In genomic region chr11:84453901-84454300, GRCm38 (mm10) we compare ENCODE assay signal across 16 mouse cellular contexts. TPM values are rescaled to one million over a fixed set of nuclear protein-coding genes. Genes with fewer than 3 reads are reported as not detected.
DNase-seq lines count a peak whose midpoint lies in the region.
"Had no signal": no experiment of that assay in that cellular context is flagged by ENCODE, and none has a peak within 500 bp of the region (broad histone marks: within the 10 kb centered on the region; RNA-seq: fewer than 3 reads in every experiment).

No protein-coding gene starts in this region.

- DNase-seq in cerebellum, adult 11-12 months, result peak; percentile 38
- no peak for DNase-seq in cerebellum, postnatal 4 days (ENCODE audit: low spot score in 2 of 2)
- DNase-seq in cerebellum, adult 18-20 months, result peak; percentile 34 to 35
- DNase-seq in cerebellum, adult 9-10 months, result peak; percentile 60
- peak; percentile 40 to 56 for DNase-seq in cerebellum, postnatal 25 days
- no peak for DNase-seq in thymus, postnatal 0 days (ENCODE audit: low spot score)
- DNase-seq in spleen, adult 18-20 months, result no peak
- no peak for DNase-seq in kidney, postnatal 25 days
- DNase-seq: adrenal gland, adult 2 months; adrenal gland, postnatal 14 days; B cell, adult 2 months; embryo, embryonic 11 days; gastrocnemius, postnatal 25 days; heart, adult 2 months; heart, postnatal 14 days; kidney, adult 2 months had no signal

RNA-seq across cellular contexts. Expression of gene Aatf, which starts 59.4 kb away (rescaled TPM):
- polyA plus RNA-seq in thymus, postnatal 0 days (2015; fragmentation: Nextera tagmentation; extraction: Ambion mirVana), result 51.8 and 54.5 TPM in 2 replicates

Comparison
In these comparisons a context has a peak if more than half of its experiments do, and no peak if none do; other contexts are left out.
1. DNase-seq: peak in cerebellum, adult 11-12 months (single experiment), cerebellum, adult 18-20 months (2 of 2), cerebellum, adult 9-10 months (single experiment) and cerebellum, postnatal 25 days (2 of 2); none in cerebellum, postnatal 4 days (0 of 2), thymus, postnatal 0 days (single experiment), spleen, adult 18-20 months (0 of 2) and kidney, postnatal 25 days (0 of 2).